Mouse (Mus musculus) megakaryocyte progenitor cell, adult 5-6 weeks (primary cell): ENCODE measurements at regions not wholly inside any gene's neighbourhood (a gene's known extent, or its start where the extent isn't known, plus 50 kb on each side); places are given as distances from the start of the nearest gene placed in this dataset.
A peak's percentile ranks its signal among the peaks of the same experiment; 100 is the strongest.

Source experiments
- ATAC-seq: replicated peaks from 2 replicates; pipeline ENCODE4 v1.8.0; 2016; ENCODE audit warnings: mild to moderate bottlenecking, moderate TSS enrichment, inconsistent platforms; ENCODE audit not compliant: poor library complexity

- no peak for ATAC-seq
Observed at GRCm38 (mm10) chr4:32074399-32075296, 110.8 kb downstream of the Map3k7 start.

- ATAC-seq, result no peak
Observed at GRCm38 (mm10) chr4:32076391-32076925, 112.6 kb downstream of the Map3k7 start.

GRCm38 (mm10) chr4:32083456-32083855, 119.6 kb downstream of the Map3k7 start:
- ATAC-seq, result no peak

GRCm38 (mm10) chr4:32084250-32084869, 120.5 kb downstream of the Map3k7 start:
- no peak for ATAC-seq

GRCm38 (mm10) chr4:32085040-32085439, 121.1 kb downstream of the Map3k7 start:
- no peak for ATAC-seq

- ATAC-seq, result no peak
Observed at GRCm38 (mm10) chr4:32091086-32091485, 127.2 kb downstream of the Map3k7 start.

GRCm38 (mm10) chr4:32092320-32093041, 128.6 kb downstream of the Map3k7 start:
- ATAC-seq, result no peak

- no peak for ATAC-seq
Observed at GRCm38 (mm10) chr4:32098233-32098632, 134.3 kb downstream of the Map3k7 start.

GRCm38 (mm10) chr4:32101002-32101401, 137.1 kb downstream of the Map3k7 start:
- ATAC-seq, result peak; percentile 57

- no peak for ATAC-seq
Observed at GRCm38 (mm10) chr4:32106664-32107171, 131.9 kb upstream of the Bach2 start.

GRCm38 (mm10) chr4:32122320-32122719, 116.3 kb upstream of the Bach2 start:
- ATAC-seq, result no peak

GRCm38 (mm10) chr4:32126828-32127227, 111.8 kb upstream of the Bach2 start:
- no peak for ATAC-seq

- no peak for ATAC-seq
Observed at GRCm38 (mm10) chr4:32130594-32130993, 108.0 kb upstream of the Bach2 start.

GRCm38 (mm10) chr4:32131819-32132218, 106.8 kb upstream of the Bach2 start:
- no peak for ATAC-seq

- no peak for ATAC-seq
Observed at GRCm38 (mm10) chr4:32136151-32136550, 102.5 kb upstream of the Bach2 start.

GRCm38 (mm10) chr4:32137243-32137642, 101.4 kb upstream of the Bach2 start:
- peak; percentile 82 for ATAC-seq

- no peak for ATAC-seq
Observed at GRCm38 (mm10) chr4:32137966-32138365, 100.6 kb upstream of the Bach2 start.

- ATAC-seq, result no peak
Observed at GRCm38 (mm10) chr4:32139586-32139985, 99.0 kb upstream of the Bach2 start.

- 0 out of 2 replicates have a peak, but pooled peaks have one; percentile 22 for ATAC-seq
Observed at GRCm38 (mm10) chr4:32140068-32140467, 98.5 kb upstream of the Bach2 start.

- ATAC-seq, result no peak
Observed at GRCm38 (mm10) chr4:32142198-32142597, 96.4 kb upstream of the Bach2 start.

- ATAC-seq, result 0 out of 2 replicates have a peak, but pooled peaks have one; percentile 6
Observed at GRCm38 (mm10) chr4:32147146-32147545, 91.5 kb upstream of the Bach2 start.
